Mouse (Mus musculus) MEL (cell line): ENCODE results near the gene Babam2. TPM values are rescaled to one million over a fixed set of nuclear protein-coding genes. Genes with fewer than 3 reads are reported as not detected.
A peak's percentile ranks its signal among the peaks of the same experiment; 100 is the strongest.

ENCODE experiments used
- DNase-seq: peaks from one replicate; pipeline ENCODE4 v3.0.0; 2011; ENCODE audit warnings: low read depth, low spot score
- H3K27ac ChIP-seq: 2 replicates; pipeline ENCODE4 v1.5.1; 2012; ENCODE audit warnings: low read depth, mild to moderate bottlenecking, control low read depth, low read length, moderate library complexity; ENCODE audit not compliant: control insufficient read depth
- H3K27me3 ChIP-seq, 2 experiments: fragments of 150-350 bp in 1 of 2; sonication (generic) in 1 of 2; 2 replicates each; pipeline ENCODE4 v1.6.1; 2012; ENCODE audit warnings: low read length in 2 of 2, mild to moderate bottlenecking in 2 of 2, improper control_type of control experiment in 1 of 2, moderate library complexity in 1 of 2; ENCODE audit not compliant: insufficient read depth in 2 of 2, control insufficient read depth in 1 of 2
- H3K36me3 ChIP-seq, 2 experiments: 2 replicates each; pipeline ENCODE4 v1.6.1; 2012 to 2014; ENCODE audit warnings: low read length in 2 of 2, improper control_type of control experiment in 1 of 2, inconsistent platforms in 1 of 2, mild to moderate bottlenecking in 1 of 2; ENCODE audit not compliant: insufficient read depth in 2 of 2, control insufficient read depth in 1 of 2
- H3K4me1 ChIP-seq, 2 experiments: fragments of 150-350 bp in 1 of 2; sonication (generic) in 1 of 2; 2 replicates each; pipeline ENCODE4 v1.6.1; 2012; ENCODE audit warnings: low read length in 2 of 2, improper control_type of control experiment in 1 of 2, mild to moderate bottlenecking in 1 of 2; ENCODE audit not compliant: insufficient read depth in 2 of 2, control insufficient read depth in 1 of 2
- H3K4me3 ChIP-seq, 2 experiments: fragments of 150-350 bp in 1 of 2; sonication (generic) in 1 of 2; 2 replicates each; pipeline ENCODE4 v1.5.1; 2012; ENCODE audit warnings: low read depth in 2 of 2, low read length in 2 of 2, mild to moderate bottlenecking in 2 of 2, moderate library complexity in 2 of 2, control low read depth in 1 of 2, improper control_type of control experiment in 1 of 2; ENCODE audit not compliant: control insufficient read depth in 1 of 2, insufficient read depth in 1 of 2
- H3K79me2 ChIP-seq: 2 replicates; pipeline ENCODE4 v1.6.1; 2012; ENCODE audit warnings: mild to moderate bottlenecking, low read length, moderate library complexity; ENCODE audit not compliant: control insufficient read depth, poor library complexity, insufficient read depth
- H3K9ac ChIP-seq: 2 replicates; pipeline ENCODE4 v1.6.1; 2012; ENCODE audit warnings: low read depth, mild to moderate bottlenecking, control low read depth, low read length, moderate library complexity; ENCODE audit not compliant: control insufficient read depth, poor library complexity, severe bottlenecking
- H3K9me3 ChIP-seq: fragments of 150-350 bp; sonication (generic); replicated peaks from 2 replicates; pipeline ENCODE4 v1.6.1; 2012; ENCODE audit warnings: mild to moderate bottlenecking, low read length, improper control_type of control experiment, moderate library complexity; ENCODE audit not compliant: insufficient read depth
- BHLHE40 ChIP-seq: IDR thresholded peaks from 2 replicates; pipeline ENCODE4 v1.6.1; 2012; ENCODE audit warnings: low read depth, mild to moderate bottlenecking, inconsistent platforms, low read length, improper control_type of control experiment, borderline replicate concordance
- CHD1 ChIP-seq: IDR thresholded peaks from 2 replicates; pipeline ENCODE4 v1.6.1; 2012; ENCODE audit warnings: low read depth, mild to moderate bottlenecking, inconsistent platforms, low read length, improper control_type of control experiment
- CHD2 ChIP-seq: IDR thresholded peaks from 2 replicates; pipeline ENCODE4 v1.6.1; 2011; ENCODE audit warnings: low read length, improper control_type of control experiment
- CTCF ChIP-seq, 3 experiments: IDR thresholded peaks in 2 of 3; conservative IDR thresholded peaks in 1 of 3; 2 replicates each; pipeline ENCODE4 v1.5.1; 2011 to 2012; ENCODE audit warnings: low read length in 3 of 3, low read depth in 2 of 3, mild to moderate bottlenecking in 2 of 3, improper control_type of control experiment in 1 of 3, inconsistent platforms in 1 of 3, mixed read lengths in 1 of 3, moderate library complexity in 1 of 3; ENCODE audit not compliant: control insufficient read depth in 1 of 3, insufficient read depth in 1 of 3, poor library complexity in 1 of 3, severe bottlenecking in 1 of 3
- E2F4 ChIP-seq: IDR thresholded peaks from 2 replicates; pipeline ENCODE4 v1.6.1; 2011; ENCODE audit warnings: low read depth, low read length, improper control_type of control experiment, borderline replicate concordance
- ELF1 ChIP-seq: IDR thresholded peaks from 2 replicates; pipeline ENCODE4 v1.6.1; 2014; ENCODE audit warnings: low read depth, mild to moderate bottlenecking, inconsistent platforms, low read length, improper control_type of control experiment, moderate library complexity
- EP300 ChIP-seq, 2 experiments: IDR thresholded peaks; 2 replicates each; pipeline ENCODE4 v1.6.1; 2011; ENCODE audit warnings: improper control_type of control experiment in 2 of 2, low read length in 2 of 2, low read depth in 1 of 2, mild to moderate bottlenecking in 1 of 2
- GATA1 ChIP-seq: IDR thresholded peaks from 2 replicates; pipeline ENCODE4 v1.6.1; 2011; ENCODE audit warnings: low read depth, low read length, improper control_type of control experiment
- HCFC1 ChIP-seq: IDR thresholded peaks from 2 replicates; pipeline ENCODE4 v1.6.1; 2012; ENCODE audit warnings: low read depth, mild to moderate bottlenecking, inconsistent platforms, low read length, improper control_type of control experiment, moderate library complexity
- JUND ChIP-seq: IDR thresholded peaks from 2 replicates; pipeline ENCODE4 v1.6.1; 2011; ENCODE audit warnings: low read depth, mild to moderate bottlenecking, improper control_type of control experiment, low read length
- KAT2A ChIP-seq: conservative IDR thresholded peaks from 2 replicates; pipeline ENCODE4 v1.6.1; 2012; ENCODE audit warnings: low read depth, low read length, improper control_type of control experiment, inconsistent platforms
- MAFK ChIP-seq: IDR thresholded peaks from 2 replicates; pipeline ENCODE4 v1.6.1; 2011; ENCODE audit warnings: low read depth, mild to moderate bottlenecking, low read length, improper control_type of control experiment, borderline replicate concordance
- MAX ChIP-seq: IDR thresholded peaks from 2 replicates; pipeline ENCODE4 v1.6.1; 2011; ENCODE audit warnings: low read length, improper control_type of control experiment
- MAZ ChIP-seq: IDR thresholded peaks from 2 replicates; pipeline ENCODE4 v1.6.1; 2012; ENCODE audit warnings: low read depth, mild to moderate bottlenecking, inconsistent platforms, low read length, improper control_type of control experiment
- MEF2A ChIP-seq: IDR thresholded peaks from 2 replicates; pipeline ENCODE4 v1.6.1; 2014; ENCODE audit warnings: low read depth, mild to moderate bottlenecking, inconsistent platforms, low read length, improper control_type of control experiment; ENCODE audit not compliant: poor library complexity, insufficient replicate concordance, severe bottlenecking; ENCODE audit errors: extremely low read depth
- NELFE ChIP-seq: IDR thresholded peaks from 2 replicates; pipeline ENCODE4 v1.6.1; 2011; ENCODE audit warnings: low read depth, low read length, improper control_type of control experiment
- NRF1 ChIP-seq: IDR thresholded peaks from 2 replicates; pipeline ENCODE4 v1.6.1; 2014; ENCODE audit warnings: low read depth, mild to moderate bottlenecking, inconsistent platforms, low read length, improper control_type of control experiment, moderate library complexity; ENCODE audit not compliant: poor library complexity, insufficient read depth, severe bottlenecking
- POLR2AphosphoS5 ChIP-seq: IDR thresholded peaks from 2 replicates; pipeline ENCODE4 v1.6.1; 2012; ENCODE audit warnings: low read depth, borderline replicate concordance, mild to moderate bottlenecking, inconsistent platforms, low read length, moderate library complexity, mixed read lengths
- SMC3 ChIP-seq: IDR thresholded peaks from 2 replicates; pipeline ENCODE4 v1.6.1; 2011; ENCODE audit warnings: low read depth, low read length, improper control_type of control experiment
- TBP ChIP-seq: IDR thresholded peaks from 2 replicates; pipeline ENCODE4 v1.8.0; 2011; ENCODE audit warnings: low read depth, low read length, improper control_type of control experiment
- USF1 ChIP-seq: IDR thresholded peaks from 2 replicates; pipeline ENCODE4 v1.6.1; 2014; ENCODE audit warnings: low read depth, mild to moderate bottlenecking, inconsistent platforms, low read length, improper control_type of control experiment, moderate library complexity
- ZKSCAN1 ChIP-seq: IDR thresholded peaks from 2 replicates; pipeline ENCODE4 v1.6.1; 2012; ENCODE audit warnings: low read depth, mild to moderate bottlenecking, inconsistent platforms, low read length, improper control_type of control experiment, moderate library complexity
- ZNF384 ChIP-seq: IDR thresholded peaks from 2 replicates; pipeline ENCODE4 v1.6.1; 2012; ENCODE audit warnings: low read depth, mild to moderate bottlenecking, inconsistent platforms, low read length, improper control_type of control experiment
- polyA plus RNA-seq, 2 experiments: library from polyadenylated mRNA; stranded (reverse) in 1 of 2; unstranded in 1 of 2; fragments of >175 nt in 1 of 2; fragments of >200 nt in 1 of 2; gene quantifications; 2 replicates each; pipeline versions ENCODE4 v1.2.1 to v1.2.4; 2012; ENCODE audit warnings: low replicate concordance in 2 of 2, low read depth in 1 of 2; ENCODE audit not compliant: insufficient read length in 2 of 2, insufficient read depth in 1 of 2, missing spikeins in 1 of 2
- total RNA-seq: library from RNA; depleted of rRNA; stranded (reverse); fragments of 300-350 nt; gene quantifications from 2 replicates; pipeline ENCODE4 v1.2.3, GENCODE M21; 2012

The Babam2 gene
- total and polyA plus RNA-seq, 3 experiments: 43.3 to 86.6 TPM; not detected in 1

- peak; percentile 39 for DNase-seq
- Histone ChIP-seq H3K9ac (no peak overlapping the region), H3K27me3 (no peaks in the 10 kb centered on the region), H3K4me3 (no peak overlapping the region), H3K4me1 (peaks cover 3% of the 10 kb centered on the region in 2 experiments; a peak in 2 of 4 replicates), H3K79me2 (peaks cover 13% of the 10 kb centered on the region), H3K27ac (no peak overlapping the region), H3K9me3 (no peaks in the 10 kb centered on the region), H3K36me3 (peaks cover 0 to 19% of the 10 kb centered on the region in 2 experiments; a peak in 2 of 4 replicates)
- TF ChIP-seq SMC3 (no peak), ZNF384 (peak; percentile 44), TBP (no peak)
Observed at GRCm38 (mm10) chr5:31693191-31693590, 4.3 kb upstream of the Babam2 start.

- peak within 1 kb of the TSS; percentile 96 for H3K27ac ChIP-seq
- DNase-seq: peak; percentile 39
- no peak for TF ChIP-seq JUND
- TF ChIP-seq SMC3: no peak
- TF ChIP-seq CHD1: 0 out of 2 replicates have a peak, but pooled peaks have one; percentile 1
- no peak for TF ChIP-seq CTCF (IDR thresholded peaks at IDR 0.05 in 2 of 3, conservative IDR thresholded peaks at IDR 0.05 in 1 of 3; ENCODE audit: control insufficient read depth in 1 of 3, insufficient read depth in 1 of 3, low read depth in 2 of 3, low read length in 3 of 3, poor library complexity in 1 of 3, severe bottlenecking in 1 of 3)
- TF ChIP-seq EP300 (IDR thresholded peaks at IDR 0.05; ENCODE audit: low read depth in 1 of 2, low read length in 2 of 2): no peak
- no peak for TF ChIP-seq USF1
- TF ChIP-seq CHD2: peak; percentile 64
- TF ChIP-seq, all 39 proteins: peak for 2
- Histone ChIP-seq H3K4me1 (peaks cover 4 to 5% of the 10 kb centered on the region in 2 experiments; a peak in 3 of 4 replicates), H3K79me2 (peaks cover 19% of the 10 kb centered on the region), H3K4me3 (peak within 1 kb of the TSS; percentile 83 to 84), H3K9ac (peak within 1 kb of the TSS; percentile 89), H3K9me3 (no peaks in the 10 kb centered on the region), H3K36me3 (peaks cover 0 to 22% of the 10 kb centered on the region in 2 experiments; a peak in 2 of 4 replicates), H3K27me3 (no peaks in the 10 kb centered on the region)
Observed at GRCm38 (mm10) chr5:31696971-31697643, 377 bp upstream of the Babam2 start, which contains the start of gene Rbks. Gene Rbks (minus strand): TSS chr5:31697627.

GRCm38 (mm10) chr5:31698297-31698726 lies 828 bp downstream of the Babam2 start:
- DNase-seq: peak; percentile 99
- H3K4me1 ChIP-seq: peaks cover 2 to 5% of the 10 kb centered on the region in 2 experiments; a peak in 2 of 4 replicates
- H3K36me3 ChIP-seq: peaks cover 0 to 18% of the 10 kb centered on the region in 2 experiments; a peak in 2 of 4 replicates
- peak overlapping the region; percentile 78 to 84 for H3K4me3 ChIP-seq
- H3K27me3 ChIP-seq: no peaks in the 10 kb centered on the region
- H3K79me2 ChIP-seq: peaks cover 19% of the 10 kb centered on the region
- H3K27ac ChIP-seq: peak overlapping the region; percentile 96
- H3K9ac ChIP-seq: peak overlapping the region; percentile 89
- H3K9me3 ChIP-seq: no peaks in the 10 kb centered on the region
- TF ChIP-seq MAZ: peak; percentile 92
- no peak for TF ChIP-seq CTCF (IDR thresholded peaks at IDR 0.05 in 2 of 3, conservative IDR thresholded peaks at IDR 0.05 in 1 of 3; ENCODE audit: control insufficient read depth in 1 of 3, insufficient read depth in 1 of 3, low read depth in 2 of 3, low read length in 3 of 3, poor library complexity in 1 of 3, severe bottlenecking in 1 of 3)
- 0 out of 2 replicates have a peak, but pooled peaks have one; percentile 45 for TF ChIP-seq POLR2AphosphoS5
- TF ChIP-seq ZNF384: peak; percentile 86
- TF ChIP-seq ZKSCAN1: no peak
- peak; percentile 20; the same call in 1 of the 2 replicates for TF ChIP-seq E2F4
- peak; percentile 79 for TF ChIP-seq GATA1
- peak; percentile 89 for TF ChIP-seq ELF1
- peak; percentile 36 for TF ChIP-seq NELFE
- peak; percentile 95 for TF ChIP-seq BHLHE40
- no peak for TF ChIP-seq JUND
- TF ChIP-seq MEF2A: no peak; the same call in 1 of the 2 replicates
- no peak for TF ChIP-seq MAFK
- no peak; the same call in 1 of the 2 replicates for TF ChIP-seq KAT2A
- peak; percentile 98 for TF ChIP-seq MAX
- no peak for TF ChIP-seq NRF1
- TF ChIP-seq HCFC1: peak; percentile 79
